Comparison of ENCODE assay signal across 13 mouse cellular contexts in the genomic region with DNA sequence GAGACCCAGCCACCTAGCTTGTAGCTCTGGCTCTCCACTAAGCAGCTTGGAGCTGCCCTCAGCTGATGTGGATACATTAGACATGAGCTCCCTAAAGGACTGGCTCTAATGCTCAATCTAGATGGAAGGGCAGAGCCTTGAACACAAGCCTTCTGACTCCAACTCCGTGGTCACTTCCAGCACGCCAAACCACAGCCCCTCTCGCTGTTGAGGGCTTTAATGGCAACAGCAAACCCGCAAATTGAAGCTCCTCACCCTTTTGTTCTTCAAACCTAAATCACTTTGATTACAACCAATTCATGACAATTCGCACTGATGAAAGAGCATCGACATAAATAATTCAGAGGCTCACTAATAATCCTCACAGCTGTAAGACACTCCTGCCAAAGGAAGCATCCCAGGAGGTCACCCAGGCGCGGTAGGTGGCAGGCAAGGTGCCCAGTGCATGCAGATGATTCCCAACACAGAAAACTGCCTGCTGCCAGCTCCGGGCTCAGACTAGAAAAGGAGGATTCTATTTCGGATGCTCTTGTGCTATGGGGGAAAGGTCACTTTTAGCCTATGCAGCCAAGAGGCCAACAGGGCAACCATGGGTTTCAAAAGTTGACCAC. TPM values are rescaled to one million over a fixed set of nuclear protein-coding genes. Genes with fewer than 3 reads are reported as not detected.
DNase-seq lines count a peak whose midpoint lies in the region; ATAC-seq and TF ChIP-seq lines count a peak whose summit lies in the region.
"Had no signal": no experiment of that assay in that cellular context is flagged by ENCODE, and none has a peak within 500 bp of the region (broad histone marks: within the 10 kb centered on the region; RNA-seq: fewer than 3 reads in every experiment).

No protein-coding gene starts in this region.

- peak; percentile 14 to 22 for DNase-seq in cerebellum, adult 2 months
- peak; percentile 10 for DNase-seq in NIH3T3 (ENCODE audit: low read depth)
- DNase-seq in heart, postnatal 10 days, result peak; percentile 65 to 69
- no peak for DNase-seq in retina, postnatal 1 day
- DNase-seq in layer of hippocampus, adult 2 months (ENCODE audit: low spot score in 2 of 2), result no peak
- DNase-seq: B cell, adult 2 months; thymus, adult 18-20 months had no signal

- no peak overlapping the region for H3K9ac ChIP-seq in hindbrain, embryonic 15.5 days
- H3K9ac ChIP-seq in hindbrain, embryonic 12.5 days, result no peak overlapping the region
- H3K9ac ChIP-seq: liver, embryonic 14.5 days; midbrain, embryonic 12.5 days had no signal

- no peaks in the 10 kb centered on the region for H3K4me1 ChIP-seq in cerebellum, adult 2 months (ENCODE audit: control insufficient read depth, insufficient read depth, low read length)
- peaks cover 6% of the 10 kb centered on the region; the same call in 1 of the 2 replicates for H3K4me1 ChIP-seq in hindbrain, embryonic 15.5 days (replicated peaks)
- H3K4me1 ChIP-seq in hindbrain, embryonic 12.5 days, result no peaks in the 10 kb centered on the region

- no peak for TF ChIP-seq POLR2A in cerebellum, adult 2 months (IDR thresholded peaks at IDR 0.05; ENCODE audit: borderline replicate concordance, insufficient read depth, low read length)

- intact Hi-C loops in heart, postnatal 10 days (cut with DNase I), result no loop called here

- no peak overlapping the region for H3K27ac ChIP-seq in cerebellum, adult 2 months (ENCODE audit: insufficient read depth, low read length)
- no peak overlapping the region for H3K27ac ChIP-seq in hindbrain, embryonic 15.5 days (replicated peaks)
- H3K27ac ChIP-seq in hindbrain, embryonic 12.5 days, result no peak overlapping the region
- no peak overlapping the region for H3K27ac ChIP-seq in layer of hippocampus, adult 2 months
- H3K27ac ChIP-seq: liver, embryonic 14.5 days; midbrain, embryonic 12.5 days had no signal

- no peaks in the 10 kb centered on the region for H3K9me3 ChIP-seq in hindbrain, embryonic 15.5 days
- H3K9me3 ChIP-seq in hindbrain, embryonic 12.5 days (replicated peaks), result no peaks in the 10 kb centered on the region
- H3K9me3 ChIP-seq: midbrain, embryonic 12.5 days had no signal

- no peak overlapping the region for H3K4me2 ChIP-seq in hindbrain, embryonic 15.5 days
- no peak overlapping the region for H3K4me2 ChIP-seq in hindbrain, embryonic 12.5 days (replicated peaks)
- H3K4me2 ChIP-seq: midbrain, embryonic 12.5 days had no signal

- no peaks in the 10 kb centered on the region for H3K27me3 ChIP-seq in cerebellum, adult 2 months (ENCODE audit: control insufficient read depth, insufficient read depth, low read length)
- H3K27me3 ChIP-seq in hindbrain, embryonic 15.5 days, result no peaks in the 10 kb centered on the region
- no peaks in the 10 kb centered on the region for H3K27me3 ChIP-seq in hindbrain, embryonic 12.5 days
- H3K27me3 ChIP-seq: midbrain, embryonic 12.5 days had no signal

- no peaks in the 10 kb centered on the region for H3K36me3 ChIP-seq in hindbrain, embryonic 15.5 days
- H3K36me3 ChIP-seq in hindbrain, embryonic 12.5 days, result no peaks in the 10 kb centered on the region
- H3K36me3 ChIP-seq: midbrain, embryonic 12.5 days had no signal

- TF ChIP-seq CTCF in cerebellum, adult 2 months (IDR thresholded peaks at IDR 0.05; ENCODE audit: borderline replicate concordance, insufficient read depth, low read depth, low read length), result no peak
- no peak for TF ChIP-seq CTCF in layer of hippocampus, adult 2 months (conservative IDR thresholded peaks at IDR 0.05)

- WGBS in cerebellum, adult 2 months, result 9% methylated on average over 10 of the region's 10 CpGs
- 42% methylated on average over 10 of the region's 10 CpGs for WGBS in hindbrain, embryonic 15.5 days
- 66% methylated on average over 10 of the region's 10 CpGs for WGBS in hindbrain, embryonic 12.5 days

- ATAC-seq in cerebellum, adult (ENCODE audit: insufficient number of reproducible peaks, low FRiP score, low TSS enrichment), result no peak
- 0 out of 2 replicates have a peak, but pooled peaks have one; percentile 43 for ATAC-seq in hindbrain, embryonic 15.5 days (ENCODE audit: low FRiP score, low read depth)
- ATAC-seq in hindbrain, embryonic 12.5 days (ENCODE audit: low FRiP score), result no peak

- H3K4me3 ChIP-seq in cerebellum, adult 2 months (replicated peaks; ENCODE audit: insufficient read depth, low read depth, low read length), result no peak overlapping the region
- H3K4me3 ChIP-seq in hindbrain, embryonic 15.5 days, result no peak overlapping the region
- no peak overlapping the region for H3K4me3 ChIP-seq in hindbrain, embryonic 12.5 days
- no peak overlapping the region for H3K4me3 ChIP-seq in layer of hippocampus, adult 2 months
- H3K4me3 ChIP-seq: erythroblast, embryonic 14.5 days; midbrain, embryonic 12.5 days had no signal

RNA-seq across cellular contexts. Expression of a gene that starts 53.8 kb away (rescaled TPM):
- 51.3 and 55.1 TPM in 2 replicates for polyA plus RNA-seq in cerebellum, adult 2 months (2012; rRNA removed)
- polyA plus RNA-seq in hindbrain, embryonic 15.5 days (2015; fragmentation: Nextera tagmentation; extraction: Ambion mirVana), result 82.2 and 85.0 TPM in 2 replicates
- polyA plus RNA-seq in hindbrain, embryonic 12.5 days (2016; fragmentation: Nextera tagmentation; extraction: Ambion mirVana), result 71.0 and 74.0 TPM in 2 replicates
- total RNA-seq in heart, postnatal 10 days (2021), result 10 to 100 TPM; 38.3 to 42.3 TPM
- total RNA-seq in layer of hippocampus, adult 2 months (2021), result 10 to 100 TPM; 46.9 to 51.7 TPM

Comparison
In these comparisons a context has a peak if more than half of its experiments do, and no peak if none do; other contexts are left out.
1. DNase-seq: peak in cerebellum, adult 2 months (2 of 2), NIH3T3 (single experiment) and heart, postnatal 10 days (2 of 2); none in retina, postnatal 1 day (single experiment) and layer of hippocampus, adult 2 months (0 of 2).